Mouse (Mus musculus): ENCODE data around the gene Zfp598.

Gene Zfp598

DNA sequence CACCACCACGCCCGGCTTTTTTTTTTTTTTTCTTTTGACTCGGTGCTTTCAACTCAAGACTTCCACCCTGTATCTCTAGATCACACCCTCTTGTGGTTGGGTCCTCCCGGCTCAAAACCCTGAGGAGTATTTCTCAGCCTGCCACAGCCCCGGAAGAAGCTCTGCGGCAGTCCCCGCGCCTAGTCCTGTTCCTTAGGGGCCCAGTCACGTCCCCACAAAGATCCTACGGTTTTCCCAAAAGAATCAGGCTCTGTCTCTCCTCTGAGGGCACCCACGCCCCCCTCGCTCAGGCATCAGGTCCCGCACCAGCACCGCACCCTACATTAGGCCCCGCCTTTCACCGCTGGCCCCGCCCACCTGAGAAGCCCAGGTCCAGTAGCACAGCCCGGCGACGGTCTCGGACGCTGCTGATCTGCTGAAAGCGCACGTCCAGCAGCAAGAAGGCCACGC is 17.7 kb downstream of the Zfp598 start:
- peak; percentile 75 for DNase-seq (ENCODE audit: low read depth, low spot score)

GRCm38 (mm10) chr17:24687599-24687998 is 18.1 kb downstream of the Zfp598 start:
- DNase-seq (ENCODE audit: low read depth, low spot score) = no peak

DNA sequence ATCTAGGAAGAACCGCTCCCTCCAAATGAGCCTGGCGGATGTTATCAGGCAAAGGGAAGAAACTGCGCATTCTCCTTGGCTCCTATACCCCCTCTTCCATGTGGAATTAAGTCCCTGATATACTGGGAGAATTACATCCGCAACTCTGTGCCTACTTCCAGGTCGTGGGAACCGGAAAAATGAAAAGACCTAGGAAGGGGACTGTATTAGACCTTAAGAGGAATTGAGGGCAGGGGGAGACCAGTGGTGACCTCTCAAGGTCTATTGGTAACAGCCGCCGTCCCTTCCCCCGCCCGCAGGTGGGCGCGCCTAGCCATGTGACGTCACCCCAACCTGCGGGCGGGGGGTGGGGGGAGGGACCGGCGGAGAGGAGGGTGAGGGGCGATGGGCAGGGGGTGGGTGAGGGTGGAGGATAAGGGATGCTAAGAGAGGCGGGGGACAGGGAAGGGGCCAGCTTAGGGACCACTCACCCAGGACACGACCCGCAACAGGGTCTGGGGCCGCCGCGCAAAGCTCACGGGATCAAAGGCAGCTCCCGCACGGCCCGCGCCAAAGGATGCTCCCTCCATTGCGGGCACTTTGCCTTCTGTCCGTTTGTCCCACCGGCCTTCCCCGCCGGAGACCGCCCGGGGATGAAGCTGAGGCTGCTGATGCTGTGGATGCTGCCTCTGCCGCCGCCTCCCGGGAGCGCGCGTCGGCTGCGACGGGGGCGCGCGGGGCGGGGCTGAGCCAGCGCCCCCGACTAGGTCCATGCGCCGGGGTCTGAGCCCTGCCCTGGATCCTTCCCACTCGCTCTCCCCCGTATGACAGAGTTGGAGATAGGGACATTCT is 20.0 kb downstream of the Zfp598 start, which contains the start of gene Syngr3:
Gene Syngr3 (minus strand): TSS at position 705 of the 831 bp plus-strand sequence.
- DNase-seq (ENCODE audit: low read depth, low spot score) = no peak

DNA sequence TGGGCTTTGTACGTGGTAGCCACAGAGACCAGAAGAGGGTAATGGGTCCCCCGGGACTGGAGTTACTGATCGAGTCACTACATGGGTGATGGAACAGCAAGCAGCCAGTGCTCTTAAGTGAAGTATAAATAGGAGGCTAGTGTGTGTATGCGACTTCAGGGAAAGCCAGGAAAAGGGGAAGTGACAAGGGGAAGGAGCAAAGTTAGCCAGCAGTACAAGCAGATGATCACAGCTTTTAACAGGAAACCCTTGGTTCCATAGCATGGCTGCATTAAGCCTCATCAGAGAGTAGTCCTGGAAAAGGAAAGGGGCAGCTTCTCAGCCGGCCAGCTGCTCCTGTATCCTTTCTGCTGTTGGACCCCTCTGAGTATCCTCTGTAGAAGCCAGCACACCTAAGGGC is 22.9 kb downstream of the Zfp598 start:
- DNase-seq (ENCODE audit: low read depth, low spot score) = no peak

GRCm38 (mm10) chr17:24695326-24696010 is 26.0 kb downstream of the Zfp598 start:
- no peak for DNase-seq (ENCODE audit: low read depth, low spot score)

GRCm38 (mm10) chr17:24696011-24696697 is 26.7 kb downstream of the Zfp598 start, which contains the start of the genes Gfer and Noxo1:
Gene Gfer, minus strand, starts transcription at chr17:24696156.
Gene Noxo1, plus strand, starts transcription at chr17:24696234.
- DNase-seq (ENCODE audit: low read depth, low spot score) = peak; percentile 92

DNA sequence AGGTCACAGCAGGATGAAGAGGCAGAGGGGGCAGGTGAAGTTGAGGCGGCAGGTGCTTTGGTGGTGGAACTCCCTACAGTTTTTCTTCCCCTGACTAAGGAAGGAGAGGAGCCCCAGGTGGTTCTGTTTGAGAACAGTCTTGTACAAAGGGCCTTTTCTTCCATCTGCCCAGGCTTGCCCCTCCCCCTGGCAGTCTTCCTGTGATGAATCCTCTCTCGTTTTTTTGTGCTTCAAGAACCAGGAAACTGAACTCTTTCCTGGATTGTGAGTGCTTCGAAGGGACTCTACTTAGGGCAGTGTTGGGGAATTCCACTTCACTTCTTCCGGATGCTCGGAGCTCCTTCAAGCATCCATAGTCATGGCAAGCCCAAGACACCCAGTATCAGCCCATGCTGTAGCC is 28.5 kb downstream of the Zfp598 start:
- peak; percentile 58 for DNase-seq (ENCODE audit: low read depth, low spot score)

DNA sequence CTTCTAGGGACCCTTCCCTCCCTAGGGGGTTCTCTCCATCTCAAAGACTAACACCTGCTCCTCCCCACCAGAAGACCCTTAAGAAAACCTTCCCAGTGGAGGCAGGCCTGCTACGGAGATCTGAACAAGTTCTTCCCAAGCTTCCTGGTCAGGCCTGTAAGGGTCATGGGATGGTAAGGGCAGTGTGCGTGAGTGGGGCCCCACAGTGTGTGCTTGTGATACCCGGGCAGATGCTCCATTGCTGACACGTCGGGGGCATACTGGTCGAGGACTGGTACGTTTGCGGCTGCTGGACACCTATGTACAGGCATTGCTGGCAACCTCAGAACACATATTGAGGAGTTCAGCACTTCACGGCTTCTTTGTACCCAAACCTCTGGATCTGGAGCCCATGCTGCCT is 29.2 kb downstream of the Zfp598 start:
- DNase-seq (ENCODE audit: low read depth, low spot score) = no peak

- DNase-seq (ENCODE audit: low read depth, low spot score) = no peak
Observed at GRCm38 (mm10) chr17:24699473-24699872, 30.0 kb downstream of the Zfp598 start.

GRCm38 (mm10) chr17:24701251-24701650 is 31.8 kb downstream of the Zfp598 start:
- no peak for DNase-seq (ENCODE audit: low read depth, low spot score)

- DNase-seq (ENCODE audit: low read depth, low spot score) = no peak
Observed at GRCm38 (mm10) chr17:24705821-24706220, 36.3 kb downstream of the Zfp598 start.

DNA sequence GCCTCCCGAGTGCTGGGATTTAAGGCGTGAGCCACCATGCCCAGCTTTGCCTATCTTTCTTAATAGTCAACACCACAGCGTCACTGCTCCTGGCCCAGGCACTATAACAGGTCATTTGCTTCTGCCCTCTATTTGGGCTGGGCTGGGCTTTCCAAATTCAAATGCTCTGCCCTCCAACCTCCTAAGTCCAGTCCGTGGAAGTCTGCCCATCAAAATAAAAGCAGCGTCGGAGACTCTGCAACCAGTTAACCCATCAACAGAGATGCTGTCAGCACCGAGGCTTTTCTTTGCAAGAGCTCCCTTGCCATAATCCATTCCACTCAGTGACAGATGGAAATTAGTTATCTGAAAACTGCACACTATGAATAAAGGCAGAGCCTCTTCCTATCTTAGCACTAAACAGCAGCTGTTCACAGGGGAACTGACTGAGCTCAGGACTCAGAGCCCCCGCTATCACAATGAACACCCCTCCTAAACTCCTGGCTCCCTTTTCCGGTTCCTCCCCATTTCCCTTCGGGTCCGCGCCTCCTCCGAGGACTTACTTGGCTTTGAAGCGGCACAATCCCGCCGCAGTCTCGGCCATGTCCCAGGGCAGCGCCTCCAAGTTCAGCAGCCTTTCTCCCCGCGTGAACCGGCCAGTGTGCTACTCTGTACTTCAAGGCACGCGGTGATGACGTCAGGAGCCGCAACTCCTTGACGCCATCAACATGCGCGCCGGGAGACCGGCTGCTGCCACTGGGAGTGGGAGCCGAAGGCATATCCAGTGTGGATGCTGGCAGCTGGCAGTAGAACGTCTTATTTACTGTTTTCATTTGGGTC is 37.7 kb downstream of the Zfp598 start, which contains the start of gene Tbl3:
Gene Tbl3 (minus strand): TSS at position 679 of the 819 bp plus-strand sequence.
- peak; percentile 98 for DNase-seq (ENCODE audit: low read depth, low spot score)

GRCm38 (mm10) chr17:24707801-24708425 is 38.4 kb downstream of the Zfp598 start:
- DNase-seq (ENCODE audit: low read depth, low spot score) = no peak

GRCm38 (mm10) chr17:24708646-24709045 is 39.2 kb downstream of the Zfp598 start:
- peak; percentile 67 for DNase-seq (ENCODE audit: low read depth, low spot score)

- no peak for DNase-seq (ENCODE audit: low read depth, low spot score)
Observed at GRCm38 (mm10) chr17:24715556-24715955, 46.1 kb downstream of the Zfp598 start.

- no peak for DNase-seq (ENCODE audit: low read depth, low spot score)
Observed at GRCm38 (mm10) chr17:24716166-24716682, 46.7 kb downstream of the Zfp598 start.

DNA sequence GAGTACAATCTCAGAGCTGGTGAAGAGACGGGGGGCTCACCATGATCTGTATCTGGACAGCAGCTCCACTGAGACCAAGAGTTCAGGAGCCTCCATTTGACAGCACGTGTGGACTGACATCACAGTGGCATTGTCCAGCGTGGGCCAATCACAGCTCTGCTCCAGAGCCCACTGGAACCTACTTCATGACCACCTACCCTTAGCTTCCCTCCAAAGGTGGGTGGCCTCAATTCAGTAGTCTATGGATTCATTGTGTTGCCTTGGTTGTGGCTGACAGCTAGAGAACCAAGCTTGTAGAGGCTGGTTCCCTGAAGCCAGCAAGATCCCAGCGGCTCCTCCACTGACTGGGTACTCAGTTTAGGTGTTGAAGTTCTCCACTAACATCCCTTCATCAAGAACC is 48.5 kb downstream of the Zfp598 start, which contains the start of the genes Rnf151 and Rps2:
Gene Rnf151 (minus strand): TSS at position 121 of the 400 bp plus-strand sequence.
Gene Rps2 (plus strand): TSS at position 174 of the 400 bp plus-strand sequence.
- no peak for DNase-seq (ENCODE audit: low read depth, low spot score)

GRCm38 (mm10) chr17:24718938-24719337 is 49.5 kb downstream of the Zfp598 start:
- DNase-seq (ENCODE audit: low read depth, low spot score) = peak; percentile 38

- DNase-seq (ENCODE audit: low read depth, low spot score) = peak; percentile 99
Observed at GRCm38 (mm10) chr17:24719494-24720222, 50.2 kb downstream of the Zfp598 start.

Measured in ZHBTc4 (cell line).